Mouse (Mus musculus) neural tube, embryonic 15.5 days (tissue): ENCODE measurements around the gene Olfr52. TPM values are rescaled to one million over a fixed set of nuclear protein-coding genes. Genes with fewer than 3 reads are reported as not detected.

ENCODE experiments used
- polyA plus RNA-seq: library from polyadenylated mRNA; unstranded; fragments of >200 nt; fragmentation: Nextera tagmentation; extraction: Ambion mirVana; gene quantifications from 2 replicates; pipeline ENCODE4 v1.2.1, GENCODE M21; 2015

Gene Olfr52
- polyA plus RNA-seq, 1 experiment from 2014 or later = not detected

Other genes with a start within 250 kb of the Olfr52 start
- gene Olfr1028, start 235.2 kb downstream of the Olfr52 start, polyA plus RNA-seq = not detected in 2 replicates
- gene Olfr1029, start 211.8 kb downstream of the Olfr52 start, polyA plus RNA-seq = not detected in 2 replicates
- not detected in 2 replicates for gene Olfr1030, start 206.4 kb downstream of the Olfr52 start, polyA plus RNA-seq
- not detected in 2 replicates for gene Olfr1031, start 195.4 kb downstream of the Olfr52 start, polyA plus RNA-seq
- gene Olfr1032, start 180.1 kb downstream of the Olfr52 start, polyA plus RNA-seq = not detected in 2 replicates
- 0.04 and 0.28 TPM in 2 replicates for gene Olfr1033, start 165.1 kb downstream of the Olfr52 start, polyA plus RNA-seq
- not detected in 2 replicates for gene Olfr1034, start 139.8 kb downstream of the Olfr52 start, polyA plus RNA-seq
- gene Olfr1036, start 111.7 kb downstream of the Olfr52 start, polyA plus RNA-seq = not detected in 2 replicates
- gene Olfr1037, start 98.3 kb downstream of the Olfr52 start, polyA plus RNA-seq = not detected in 2 replicates
- gene Olfr1039, start 49.8 kb downstream of the Olfr52 start, polyA plus RNA-seq = not detected in 2 replicates
- gene Olfr1040, start 39.0 kb downstream of the Olfr52 start, polyA plus RNA-seq = not detected in 2 replicates
- not detected in 2 replicates for gene Olfr1042, start 23.8 kb downstream of the Olfr52 start, polyA plus RNA-seq
- gene Olfr1043, start 18.2 kb downstream of the Olfr52 start, polyA plus RNA-seq = not detected in 2 replicates
- not detected in 2 replicates for gene Olfr1044, start 7.9 kb downstream of the Olfr52 start, polyA plus RNA-seq
- not detected in 2 replicates for gene Olfr1045, start 17.3 kb upstream of the Olfr52 start, polyA plus RNA-seq
- not detected in 2 replicates for gene Olfr1046, start 33.6 kb upstream of the Olfr52 start, polyA plus RNA-seq
- not detected in 2 replicates for gene Olfr1047, start 45.7 kb upstream of the Olfr52 start, polyA plus RNA-seq
- not detected in 2 replicates for gene Olfr1048, start 54.6 kb upstream of the Olfr52 start, polyA plus RNA-seq
- not detected in 2 replicates for gene Olfr1049, start 72.6 kb upstream of the Olfr52 start, polyA plus RNA-seq
- not detected in 2 replicates for gene Olfr1051, start 93.4 kb upstream of the Olfr52 start, polyA plus RNA-seq
- not detected in 2 replicates for gene Olfr1052, start 106.8 kb upstream of the Olfr52 start, polyA plus RNA-seq
- gene Olfr1053, start 129.6 kb upstream of the Olfr52 start, polyA plus RNA-seq = not detected in 2 replicates
- not detected in 2 replicates for gene Olfr1054, start 149.8 kb upstream of the Olfr52 start, polyA plus RNA-seq
- gene Olfr1055, start 164.6 kb upstream of the Olfr52 start, polyA plus RNA-seq = not detected in 2 replicates
- gene Olfr1056, start 176.8 kb upstream of the Olfr52 start, polyA plus RNA-seq = not detected in 2 replicates
- gene Olfr1057, start 192.7 kb upstream of the Olfr52 start, polyA plus RNA-seq = not detected in 2 replicates
- not detected in 2 replicates for gene Olfr1058, start 202.9 kb upstream of the Olfr52 start, polyA plus RNA-seq
- gene Olfr1061, start 228.4 kb upstream of the Olfr52 start, polyA plus RNA-seq = not detected in 2 replicates
- not detected in 2 replicates for gene Olfr1062, start 241.1 kb upstream of the Olfr52 start, polyA plus RNA-seq